Mouse (Mus musculus) brain, embryonic 14.5 days (tissue): ENCODE measurements around the gene Srsf5.

ENCODE experiments used
- CTCF ChIP-seq: fragments of 200-500 bp; IDR thresholded peaks from 2 replicates; pipeline ENCODE4 v1.5.1; 2012; ENCODE audit warnings: inconsistent platforms, mild to moderate bottlenecking, moderate library complexity, borderline replicate concordance; ENCODE audit not compliant: insufficient read depth, insufficient read length; ENCODE audit errors: extremely low read depth
- POLR2A ChIP-seq: fragments of 200-500 bp; IDR thresholded peaks from 2 replicates; pipeline ENCODE4 v1.6.1; 2012; ENCODE audit warnings: mild to moderate bottlenecking, inconsistent platforms, borderline replicate concordance; ENCODE audit not compliant: poor library complexity, insufficient read depth, insufficient read length, severe bottlenecking; ENCODE audit errors: extremely low read depth

DNA sequence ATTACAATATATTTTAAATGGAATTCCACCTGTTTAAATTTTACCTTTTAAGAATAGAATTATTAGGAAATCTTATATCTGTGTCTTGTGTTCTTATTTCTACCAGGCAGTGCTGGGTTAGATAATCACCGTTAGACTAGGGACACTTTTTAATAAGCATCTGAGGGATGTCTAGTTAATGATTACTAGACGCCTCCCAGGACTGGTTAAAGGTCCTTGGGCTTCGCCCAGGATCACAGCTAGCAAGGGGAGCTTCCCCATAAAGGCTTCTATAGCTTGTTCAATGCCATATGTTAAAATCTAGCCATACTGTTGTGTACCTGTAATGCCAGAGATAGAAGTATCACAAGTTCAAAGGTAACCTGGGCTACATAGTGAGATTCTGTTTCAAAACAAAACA lies 16.4 kb upstream of the Srsf5 start:
- no peak for TF ChIP-seq POLR2A
- no peak for TF ChIP-seq CTCF
